ENCODE assay signal across 8 mouse cellular contexts in genomic region chr1:155557642-155558011, GRCm38 (mm10). TPM values are rescaled to one million over a fixed set of nuclear protein-coding genes. Genes with fewer than 3 reads are reported as not detected.
DNase-seq lines count a peak whose midpoint lies in the region; ATAC-seq and TF ChIP-seq lines count a peak whose summit lies in the region.

No protein-coding gene starts in this region.

- peak overlapping the region; percentile 95 for H3K27ac ChIP-seq in heart, embryonic 10.5 days
- peak overlapping the region; percentile 88 for H3K27ac ChIP-seq in forebrain, postnatal 0 days (ENCODE audit: low read depth, low read length)
- H3K27ac ChIP-seq in macrophage, result no peak overlapping the region

- no peak for TF ChIP-seq CTCF in E14TG2a.4 (conservative IDR thresholded peaks at IDR 0.05; ENCODE audit: low read length)
- 0 out of 2 replicates have a peak, but pooled peaks have one; percentile 24 for TF ChIP-seq CTCF in forebrain, postnatal 0 days (IDR thresholded peaks at IDR 0.05; ENCODE audit: low read depth)

- WGBS in heart, embryonic 10.5 days, result 58% methylated on average over 9 of the region's 9 CpGs
- WGBS in forebrain, postnatal 0 days, result 51% methylated on average over 9 of the region's 9 CpGs
- WGBS in macrophage (ENCODE audit: missing documents), result 55% methylated on average over 9 of the region's 9 CpGs

- peaks cover 30% of the 10 kb centered on the region for H3K79me2 ChIP-seq in macrophage (ENCODE audit: inconsistent target)

- H3K9ac ChIP-seq in forebrain, postnatal 0 days, result peak overlapping the region; percentile 92

- peak overlapping the region; percentile 100 for H3K4me3 ChIP-seq in heart, embryonic 10.5 days
- peak overlapping the region; percentile 92 for H3K4me3 ChIP-seq in E14TG2a.4 (replicated peaks; ENCODE audit: low read length)
- peak overlapping the region; percentile 98 for H3K4me3 ChIP-seq in forebrain, postnatal 0 days (ENCODE audit: low read depth, low read length)
- H3K4me3 ChIP-seq in macrophage (ENCODE audit: inconsistent target), result peak overlapping the region; percentile 62

- DNase-seq in heart, embryonic 10.5 days (ENCODE audit: low spot score), result no peak
- no peak for DNase-seq in heart, adult 8-10 months (ENCODE audit: low spot score)
- no peak for DNase-seq in forebrain, postnatal 0 days
- no peak for DNase-seq in ovary, postnatal 10 days (ENCODE audit: low spot score)
- DNase-seq in natural killer cell, adult 2 months (ENCODE audit: low spot score in 2 of 2), result no peak
- DNase-seq in layer of hippocampus, adult 11-12 months (ENCODE audit: low spot score), result no peak

- H3K9me3 ChIP-seq in heart, embryonic 10.5 days, result no peaks in the 10 kb centered on the region
- H3K9me3 ChIP-seq in E14TG2a.4 (ENCODE audit: low read length), result peaks cover 8% of the 10 kb centered on the region
- no peaks in the 10 kb centered on the region for H3K9me3 ChIP-seq in forebrain, postnatal 0 days (ENCODE audit: low read length)

- H3K4me1 ChIP-seq in heart, embryonic 10.5 days, result peaks cover 14% of the 10 kb centered on the region; the same call in 1 of the 2 replicates
- H3K4me1 ChIP-seq in E14TG2a.4 (replicated peaks; ENCODE audit: low read depth, low read length), result peaks cover 19% of the 10 kb centered on the region
- 0 out of 2 replicates have a peak, but pooled peaks cover 10% of the 10 kb centered on the region for H3K4me1 ChIP-seq in forebrain, postnatal 0 days (ENCODE audit: insufficient read depth)

- no peaks in the 10 kb centered on the region for H3K36me3 ChIP-seq in heart, embryonic 10.5 days
- H3K36me3 ChIP-seq in E14TG2a.4 (ENCODE audit: insufficient read depth, low read length) (peaks cover 13% of the 10 kb centered on the region; the same call in 1 of the 2 replicates), macrophage (ENCODE audit: inconsistent target) (no peaks in the 10 kb centered on the region)
- H3K36me3 ChIP-seq in forebrain, postnatal 0 days (ENCODE audit: insufficient read depth), result no peaks in the 10 kb centered on the region

- ATAC-seq in forebrain, postnatal 0 days, result peak; percentile 43

- no peaks in the 10 kb centered on the region for H3K27me3 ChIP-seq in heart, embryonic 10.5 days (ENCODE audit: insufficient read depth, poor library complexity, severe bottlenecking)
- no peaks in the 10 kb centered on the region for H3K27me3 ChIP-seq in E14TG2a.4 (ENCODE audit: insufficient read depth, low read length)
- no peaks in the 10 kb centered on the region for H3K27me3 ChIP-seq in forebrain, postnatal 0 days (ENCODE audit: insufficient read depth, low read length)

- H3K4me2 ChIP-seq in forebrain, postnatal 0 days (ENCODE audit: low read depth), result peak overlapping the region; percentile 63

RNA-seq across cellular contexts. Expression of gene Acbd6, which starts 0.3 kb away (rescaled TPM):
- 55.6 and 71.2 TPM in 2 replicates for polyA plus RNA-seq in heart, embryonic 10.5 days (2016; fragmentation: Nextera tagmentation; extraction: Ambion mirVana)
- 10 to 100 TPM; 47.2 to 61.5 (median 56.7) TPM for total RNA-seq in heart, adult 8-10 months (2022)
- total RNA-seq in forebrain, postnatal 0 days (2014; rRNA removed), result 98.9 and 114 TPM in 2 replicates
- 143 and 152 TPM in 2 replicates for polyA plus RNA-seq in forebrain, postnatal 0 days (2015; fragmentation: Nextera tagmentation; extraction: Ambion mirVana)
- 10 to 100 TPM in 24 of 26 experiments, 1 to 10 TPM in 2; 7.6 to 53.8 (median 29.0) TPM for total RNA-seq in macrophage (2018; cell fraction: chromatin; rRNA removed)
- total RNA-seq in macrophage (2018; cell fraction: cytosol; rRNA removed), result 10 to 100 TPM; 31.7 to 59.9 (median 47.0) TPM
- 10 to 100 TPM; 13.8 to 52.3 (median 21.4) TPM for total RNA-seq in macrophage (2018; cell fraction: nucleus; rRNA removed)
- polyA plus RNA-seq in macrophage (2018), result 41.8 to 46.5 TPM (median 44.6 TPM) in 3 replicates
